Mouse (Mus musculus): ENCODE results near the gene Slc7a1. TPM values are rescaled to one million over a fixed set of nuclear protein-coding genes. Genes with fewer than 3 reads are reported as not detected.

Gene Slc7a1
- polyA plus RNA-seq, 1 experiment from 2014 or later: 24.9 TPM

- DNase-seq (ENCODE audit: low spot score): no peak
These were observed 11.3 kb downstream of the Slc7a1 start for GRCm38 (mm10) chr5:148388251-148389006.

DNA sequence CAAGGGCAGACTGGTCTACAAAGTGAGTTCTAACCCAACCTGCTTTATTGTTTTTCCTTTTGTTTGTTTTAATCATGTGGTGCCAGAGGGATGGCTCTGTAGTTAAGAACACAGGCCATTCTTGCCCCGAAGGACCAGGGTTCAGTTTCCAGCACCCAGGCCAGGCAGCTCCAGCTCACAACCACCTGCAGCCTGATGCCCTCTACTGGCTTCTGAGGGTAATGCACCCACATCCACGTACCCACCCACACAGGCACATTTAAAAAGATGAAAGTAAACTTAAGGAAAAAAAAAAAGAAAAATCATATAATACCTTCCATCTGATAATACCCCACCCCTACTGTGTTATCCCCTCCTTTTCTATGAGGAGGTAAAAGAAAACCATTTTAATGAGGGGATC is 11.9 kb downstream of the Slc7a1 start:
- Histone ChIP-seq H3K4me1 (peaks cover 37% of the 10 kb centered on the region), H3K27me3 (ENCODE audit: insufficient read depth, poor library complexity, severe bottlenecking) (no peaks in the 10 kb centered on the region), H3K9me3 (no peaks in the 10 kb centered on the region), H3K36me3 (peaks cover 12% of the 10 kb centered on the region), H3K4me3 (no peak overlapping the region), H3K27ac (no peak overlapping the region)
- 95% methylated on average over 2 of the region's 2 CpGs for WGBS
- no peak for DNase-seq (ENCODE audit: low spot score)

More at GRCm38 (mm10) chr5:148388251-148389006, 11.3 kb downstream of the Slc7a1 start:
- peaks cover 37% of the 10 kb centered on the region for H3K4me1 ChIP-seq
- H3K27ac ChIP-seq: no peak overlapping the region
- H3K27me3 ChIP-seq (ENCODE audit: insufficient read depth, poor library complexity, severe bottlenecking): no peaks in the 10 kb centered on the region
- H3K9me3 ChIP-seq: no peaks in the 10 kb centered on the region
- WGBS: 77% methylated on average over 18 of the region's 18 CpGs
- peaks cover 17% of the 10 kb centered on the region for H3K36me3 ChIP-seq
- no peak overlapping the region for H3K4me3 ChIP-seq

DNA sequence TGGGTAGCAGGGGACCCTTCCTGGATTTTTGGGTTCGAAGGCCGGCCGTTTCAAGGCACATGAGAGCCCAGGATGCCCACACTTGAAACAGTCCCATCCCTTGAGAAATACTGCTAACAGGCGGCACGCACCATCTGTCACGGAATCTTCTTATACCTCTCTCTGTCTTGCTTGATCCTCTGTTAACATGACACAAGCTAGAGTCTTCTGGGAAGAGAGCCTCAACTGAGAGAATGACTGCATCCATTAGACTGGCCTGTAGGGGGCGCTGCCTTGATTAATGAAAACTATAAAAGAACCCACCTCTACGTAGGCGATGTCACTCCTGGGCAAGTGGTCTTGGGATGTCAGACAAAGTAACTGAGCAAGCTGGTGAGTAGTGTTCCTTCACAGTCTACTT is 13.2 kb downstream of the Slc7a1 start:
- no peak overlapping the region for H3K4me3 ChIP-seq
- H3K36me3 ChIP-seq: peaks cover 10% of the 10 kb centered on the region
- H3K9me3 ChIP-seq: no peaks in the 10 kb centered on the region
- DNase-seq (ENCODE audit: low spot score): no peak
- H3K27ac ChIP-seq: no peak overlapping the region
- peaks cover 34% of the 10 kb centered on the region for H3K4me1 ChIP-seq
- no peaks in the 10 kb centered on the region for H3K27me3 ChIP-seq (ENCODE audit: insufficient read depth, poor library complexity, severe bottlenecking)
- 89% methylated on average over 9 of the region's 9 CpGs for WGBS

DNA sequence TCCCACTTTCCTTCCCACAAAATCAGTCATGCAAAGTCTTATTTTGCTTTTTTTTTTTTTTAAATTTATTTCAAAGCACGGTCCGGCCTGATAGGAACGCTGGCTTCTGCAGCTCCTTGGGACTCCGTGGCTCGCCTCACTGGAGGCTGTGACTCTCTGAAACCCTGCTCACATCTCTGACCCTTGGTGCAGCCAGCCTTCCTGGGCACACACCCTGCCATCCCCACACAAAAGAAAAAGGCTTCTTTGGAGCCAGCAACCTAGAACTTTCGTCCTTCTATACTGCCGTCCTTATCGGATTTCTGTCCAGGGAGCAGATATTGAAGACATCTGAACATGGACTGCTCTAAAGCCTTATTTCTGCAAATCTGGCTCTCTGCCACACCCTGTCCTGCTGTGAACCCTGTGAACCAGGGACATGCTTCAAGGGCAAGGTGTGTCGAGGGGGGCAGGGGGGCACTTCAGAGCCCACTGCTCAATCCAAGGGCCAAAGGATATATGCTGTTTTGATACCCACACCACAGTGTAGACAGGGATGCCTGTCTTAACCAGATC is 15.1 kb downstream of the Slc7a1 start:
- H3K4me3 ChIP-seq: no peak overlapping the region
- peaks cover 7% of the 10 kb centered on the region; the same call in 1 of the 2 replicates for H3K36me3 ChIP-seq
- no peaks in the 10 kb centered on the region for H3K9me3 ChIP-seq
- 84% methylated on average over 9 of the region's 9 CpGs for WGBS
- H3K27me3 ChIP-seq (ENCODE audit: insufficient read depth, poor library complexity, severe bottlenecking): no peaks in the 10 kb centered on the region
- no peak for DNase-seq (ENCODE audit: low spot score)
- no peak overlapping the region for H3K27ac ChIP-seq
- H3K4me1 ChIP-seq: peaks cover 34% of the 10 kb centered on the region

DNA sequence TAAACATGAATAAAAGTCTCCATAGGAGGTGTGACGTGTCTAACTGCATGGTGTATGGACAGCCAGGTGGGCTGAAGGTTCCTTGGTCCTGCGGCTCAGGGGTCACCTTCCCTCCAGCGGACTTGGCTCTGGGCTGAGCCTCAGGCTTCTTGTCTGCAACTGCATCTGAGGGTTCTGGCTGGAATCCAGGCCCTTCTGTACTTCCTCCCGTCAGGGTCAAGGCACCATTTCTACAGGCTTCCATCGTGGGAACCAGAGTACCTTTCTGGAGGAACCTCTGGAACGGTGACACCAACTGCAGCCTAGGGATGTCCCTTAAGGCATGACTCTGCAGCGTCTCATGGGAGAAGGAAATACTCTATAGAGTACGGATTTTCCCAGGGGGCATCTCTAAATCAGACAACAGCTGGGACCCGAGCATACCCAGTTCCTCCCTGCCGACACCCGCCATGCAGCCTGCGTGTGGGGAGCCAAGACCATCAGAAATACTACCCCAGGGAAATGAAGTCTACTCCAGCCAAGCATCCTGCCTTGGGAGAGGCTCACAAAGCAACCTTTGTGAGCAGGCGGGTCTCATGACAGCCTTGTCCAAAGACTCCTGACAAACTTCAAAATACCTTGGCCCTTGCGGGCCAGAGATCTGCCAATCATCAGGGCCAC is 15.7 kb downstream of the Slc7a1 start:
- Histone ChIP-seq H3K4me3 (no peak overlapping the region), H3K27ac (peak overlapping the region; percentile 47; the same call in 1 of the 2 replicates)

DNA sequence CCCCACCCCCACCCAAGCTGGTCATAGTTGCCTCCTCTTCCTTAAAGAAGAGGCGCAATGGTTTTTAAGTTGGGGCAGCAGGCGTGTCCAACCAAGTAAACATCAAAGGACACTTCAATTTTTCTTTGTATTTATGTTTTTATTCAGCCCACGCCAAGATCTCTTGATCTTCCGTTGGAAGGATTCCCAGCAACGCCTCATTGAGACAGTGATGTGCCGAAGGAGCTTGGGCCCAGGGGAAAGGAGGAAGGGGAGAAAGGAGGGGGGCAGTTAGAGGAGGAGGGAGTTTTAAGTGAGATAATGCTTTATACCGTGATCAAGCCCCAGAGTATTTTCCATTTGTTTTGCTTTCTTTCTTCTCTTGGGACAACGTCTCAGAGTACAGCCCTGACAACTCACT is 18.6 kb downstream of the Slc7a1 start:
- 86% methylated on average over 8 of the region's 8 CpGs for WGBS
- Histone ChIP-seq H3K9me3 (no peaks in the 10 kb centered on the region), H3K4me3 (no peak overlapping the region), H3K27me3 (ENCODE audit: insufficient read depth, poor library complexity, severe bottlenecking) (no peaks in the 10 kb centered on the region), H3K27ac (no peak overlapping the region), H3K4me1 (peaks cover 21% of the 10 kb centered on the region), H3K36me3 (peaks cover 8% of the 10 kb centered on the region)
- no peak for DNase-seq (ENCODE audit: low spot score)

More for the DNA sequence above, 15.7 kb downstream of the Slc7a1 start:
- DNase-seq (ENCODE audit: low spot score): no peak
- H3K4me1 ChIP-seq: peaks cover 31% of the 10 kb centered on the region
- H3K27me3 ChIP-seq (ENCODE audit: insufficient read depth, poor library complexity, severe bottlenecking): no peaks in the 10 kb centered on the region
- H3K9me3 ChIP-seq: no peaks in the 10 kb centered on the region
- peaks cover 4% of the 10 kb centered on the region; the same call in 1 of the 2 replicates for H3K36me3 ChIP-seq
- 79% methylated on average over 14 of the region's 14 CpGs for WGBS

DNA sequence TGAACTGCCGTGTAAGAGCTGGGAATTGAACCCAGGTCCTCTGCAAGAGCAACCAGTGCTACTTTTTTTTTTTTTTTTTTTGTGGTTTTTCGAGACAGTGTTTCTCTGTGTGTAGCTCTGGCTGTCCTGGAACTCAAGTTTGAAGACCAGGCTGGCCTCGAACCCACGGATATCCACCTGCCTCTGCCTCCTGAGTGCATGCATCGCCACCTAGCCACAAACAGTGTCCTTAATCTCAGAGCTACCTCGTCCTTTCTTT is 19.5 kb downstream of the Slc7a1 start:
- H3K36me3 ChIP-seq: peaks cover 13% of the 10 kb centered on the region
- no peaks in the 10 kb centered on the region for H3K27me3 ChIP-seq (ENCODE audit: insufficient read depth, poor library complexity, severe bottlenecking)
- no peak overlapping the region for H3K27ac ChIP-seq
- 91% methylated on average over 6 of the region's 6 CpGs for WGBS
- 0 out of 2 replicates have a peak, but pooled peaks cover 3% of the 10 kb centered on the region for H3K9me3 ChIP-seq
- DNase-seq (ENCODE audit: low spot score): no peak
- peaks cover 13% of the 10 kb centered on the region; the same call in 1 of the 2 replicates for H3K4me1 ChIP-seq
- H3K4me3 ChIP-seq: no peak overlapping the region

DNA sequence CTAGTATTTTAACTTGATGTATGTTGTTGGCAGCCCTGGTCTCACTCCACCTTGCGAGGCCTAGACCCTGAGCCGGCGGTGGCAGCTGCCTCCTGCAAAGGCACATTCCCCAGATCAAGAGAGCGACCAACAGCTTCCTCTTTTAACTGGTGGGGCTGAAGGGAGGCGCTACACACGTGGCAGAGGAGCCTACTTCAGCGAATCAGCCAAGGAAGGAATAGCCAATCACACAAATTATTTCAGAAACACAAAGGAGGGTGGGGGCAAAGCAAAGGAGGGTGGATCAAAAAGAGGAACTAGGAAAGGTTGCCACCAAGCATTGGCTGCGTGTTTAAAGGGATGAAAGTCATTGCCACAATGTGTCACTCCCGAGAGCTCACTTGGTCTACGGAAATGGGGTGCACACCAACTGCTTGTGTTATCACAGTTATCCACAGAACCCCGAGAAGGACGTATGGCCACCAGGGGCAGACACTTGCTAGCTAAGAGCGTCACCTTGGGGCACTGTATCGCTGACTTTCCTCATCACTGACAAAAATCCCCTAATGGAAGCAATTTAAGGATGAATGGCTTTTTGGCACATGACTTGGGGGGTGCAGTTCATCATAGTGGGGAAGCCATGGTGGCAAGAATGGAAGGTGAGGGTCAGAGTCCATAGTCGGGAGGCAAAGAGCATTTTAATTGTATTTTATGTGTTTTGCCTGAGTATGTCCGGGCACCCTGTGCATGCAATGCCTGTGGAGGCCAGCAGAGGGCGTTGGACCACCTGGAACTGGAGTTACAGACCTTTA is 20.1 kb downstream of the Slc7a1 start:
- Histone ChIP-seq H3K4me1 (peaks cover 8% of the 10 kb centered on the region; the same call in 1 of the 2 replicates), H3K27me3 (ENCODE audit: insufficient read depth, poor library complexity, severe bottlenecking) (no peaks in the 10 kb centered on the region), H3K36me3 (peaks cover 13% of the 10 kb centered on the region), H3K27ac (no peak overlapping the region), H3K4me3 (no peak overlapping the region), H3K9me3 (0 out of 2 replicates have a peak, but pooled peaks cover 3% of the 10 kb centered on the region)
- WGBS: 85% methylated on average over 17 of the region's 17 CpGs
- DNase-seq (ENCODE audit: low spot score): no peak

DNA sequence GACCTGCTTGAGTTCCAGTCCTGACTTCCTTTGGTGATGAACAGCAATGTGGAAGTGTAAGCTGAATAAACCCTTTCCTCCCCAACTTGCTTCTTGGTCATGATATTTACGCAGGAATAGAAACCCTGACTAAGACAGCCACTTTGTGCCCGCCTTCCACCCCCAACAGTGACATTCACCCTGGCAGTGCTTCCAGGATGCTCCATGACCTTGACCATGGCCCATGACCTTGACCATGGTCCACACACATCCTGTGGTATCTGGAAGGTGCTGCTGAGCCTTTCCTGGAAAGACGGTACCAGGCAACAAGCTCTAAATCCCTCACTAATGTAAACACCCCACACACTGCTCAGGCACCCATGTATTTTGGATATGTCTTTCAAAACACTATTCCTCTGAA is 21.0 kb downstream of the Slc7a1 start:
- Histone ChIP-seq H3K4me3 (no peak overlapping the region), H3K9me3 (0 out of 2 replicates have a peak, but pooled peaks cover 3% of the 10 kb centered on the region)
- WGBS: 93% methylated on average over 3 of the region's 3 CpGs

DNA sequence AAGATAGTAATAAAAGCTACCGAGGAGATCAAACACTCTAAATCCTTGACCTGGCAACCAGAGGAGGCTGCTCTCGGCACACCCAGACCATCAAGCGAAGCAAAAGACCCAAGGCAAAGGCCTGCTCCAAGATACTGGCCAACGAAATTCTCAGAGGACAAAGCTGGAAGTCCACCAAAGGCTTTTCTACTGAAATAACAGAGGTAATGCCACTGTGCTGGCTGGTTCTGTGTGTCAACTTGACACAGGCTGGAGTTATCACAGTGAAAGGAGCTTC is 21.5 kb downstream of the Slc7a1 start:
- Histone ChIP-seq H3K27ac (no peak overlapping the region), H3K9me3 (0 out of 2 replicates have a peak, but pooled peaks cover 3% of the 10 kb centered on the region), H3K4me1 (no peaks in the 10 kb centered on the region), H3K27me3 (ENCODE audit: insufficient read depth, poor library complexity, severe bottlenecking) (no peaks in the 10 kb centered on the region), H3K36me3 (peaks cover 13% of the 10 kb centered on the region), H3K4me3 (no peak overlapping the region)
- DNase-seq (ENCODE audit: low spot score): no peak
- 89% methylated on average over 4 of the region's 4 CpGs for WGBS

More for the DNA sequence above, 21.0 kb downstream of the Slc7a1 start:
- peaks cover 13% of the 10 kb centered on the region for H3K36me3 ChIP-seq
- peaks cover under 1% of the 10 kb centered on the region; the same call in 1 of the 2 replicates for H3K4me1 ChIP-seq
- no peak overlapping the region for H3K27ac ChIP-seq
- no peak for DNase-seq (ENCODE audit: low spot score)
- H3K27me3 ChIP-seq (ENCODE audit: insufficient read depth, poor library complexity, severe bottlenecking): no peaks in the 10 kb centered on the region

- no peaks in the 10 kb centered on the region for H3K27me3 ChIP-seq (ENCODE audit: insufficient read depth, poor library complexity, severe bottlenecking)
These were observed 22.1 kb downstream of the Slc7a1 start for GRCm38 (mm10) chr5:148377439-148378231.

GRCm38 (mm10) chr5:148376358-148376757 is 23.3 kb downstream of the Slc7a1 start:
- no peak overlapping the region for H3K27ac ChIP-seq
- H3K9me3 ChIP-seq: 0 out of 2 replicates have a peak, but pooled peaks cover 3% of the 10 kb centered on the region
- 91% methylated on average over 8 of the region's 8 CpGs for WGBS
- DNase-seq (ENCODE audit: low spot score): no peak
- no peak overlapping the region for H3K4me3 ChIP-seq
- peaks cover 13% of the 10 kb centered on the region for H3K36me3 ChIP-seq
- H3K27me3 ChIP-seq (ENCODE audit: insufficient read depth, poor library complexity, severe bottlenecking): no peaks in the 10 kb centered on the region
- H3K4me1 ChIP-seq: peaks cover 4% of the 10 kb centered on the region; the same call in 1 of the 2 replicates

More at GRCm38 (mm10) chr5:148377439-148378231, 22.1 kb downstream of the Slc7a1 start:
- Histone ChIP-seq H3K4me3 (no peak overlapping the region), H3K36me3 (peaks cover 13% of the 10 kb centered on the region), H3K9me3 (0 out of 2 replicates have a peak, but pooled peaks cover 3% of the 10 kb centered on the region), H3K27ac (no peak overlapping the region), H3K4me1 (no peaks in the 10 kb centered on the region)
- DNase-seq (ENCODE audit: low spot score): no peak
- WGBS: 92% methylated on average over 17 of the region's 17 CpGs

All from heart, embryonic 10.5 days (tissue).